Mouse (Mus musculus) heart, adult 2 months (tissue): ENCODE data around the gene Lrrc4. TPM values are rescaled to one million over a fixed set of nuclear protein-coding genes. Genes with fewer than 3 reads are reported as not detected.

Experiments
- DNase-seq, 2 experiments: peaks; one replicate each; pipeline ENCODE4 v3.0.0; 2021
- H3K27ac ChIP-seq: fragments of 200-600 bp; 2 replicates; pipeline ENCODE4 v1.8.1; 2022
- H3K27me3 ChIP-seq: fragments of 200-500 bp; 2 replicates; pipeline ENCODE4 v1.6.1; 2012; ENCODE audit warnings: mild to moderate bottlenecking, low read length, inconsistent platforms, mixed read lengths; ENCODE audit not compliant: control insufficient read depth, insufficient read depth
- H3K36me3 ChIP-seq: fragments of 200-500 bp; 2 replicates; pipeline ENCODE4 v1.6.1; 2012; ENCODE audit warnings: low read length, inconsistent platforms; ENCODE audit not compliant: control insufficient read depth, insufficient read depth
- H3K4me1 ChIP-seq: fragments of 200-500 bp; 2 replicates; pipeline ENCODE4 v1.6.1; 2011; ENCODE audit warnings: low read length; ENCODE audit not compliant: control insufficient read depth, insufficient read depth
- H3K4me3 ChIP-seq: fragments of 200-600 bp; 2 replicates; pipeline ENCODE4 v1.8.1; 2022
- H3K79me2 ChIP-seq: fragments of 200-500 bp; replicated peaks from 2 replicates; pipeline ENCODE4 v1.6.1; 2012; ENCODE audit warnings: mild to moderate bottlenecking, inconsistent platforms, low read length, moderate library complexity, mixed read lengths; ENCODE audit not compliant: control insufficient read depth, insufficient read depth
- H3K9ac ChIP-seq: fragments of 200-500 bp; 2 replicates; pipeline ENCODE4 v1.6.1; 2012; ENCODE audit warnings: low read depth, mild to moderate bottlenecking, control low read depth, inconsistent platforms, low read length, mixed read lengths
- CTCF ChIP-seq: fragments of 200-600 bp; IDR thresholded peaks from 2 replicates; pipeline ENCODE4 v1.8.1; 2022; ENCODE audit warnings: antibody characterized with exemption, mild to moderate bottlenecking, moderate library complexity
- EP300 ChIP-seq: fragments of 200-500 bp; IDR thresholded peaks from 2 replicates; pipeline ENCODE4 v1.6.1; 2011; ENCODE audit warnings: low read depth, low read length, control low read depth; ENCODE audit not compliant: insufficient read depth
- POLR2A ChIP-seq: fragments of 200-500 bp; IDR thresholded peaks from 2 replicates; pipeline ENCODE4 v1.6.1; 2011; ENCODE audit warnings: mild to moderate bottlenecking, low read depth, low read length, control low read depth; ENCODE audit not compliant: insufficient read depth
- WGBS: fragments of 180-500 bp; shearing (Covaris S2); methylation state at CpG from one replicate; pipeline ENCODE4 v1.1.7; 2018; 5-methylcytosine and 5-hydroxymethylcytosine counted together
- intact Hi-C: fragments of 180-260 bp; cut with DNase I; formaldehyde crosslinking; loops from one replicate; pipeline ENCODE4 v1.15.1; 2025
- polyA plus RNA-seq: library from polyadenylated mRNA; depleted of rRNA; stranded (reverse); fragments of >200 nt; gene quantifications from 2 replicates; pipeline ENCODE4 v1.2.3, GENCODE M21; 2012
- total RNA-seq, 2 experiments: library from RNA; stranded (reverse); gene quantifications; 2 replicates each; pipeline ENCODE4 v1.2.3; 2021

Lrrc4 gene
- total and polyA plus RNA-seq, 3 experiments = 0.43 to 0.68 (median 0.47) TPM

GRCm38 (mm10) chr6:28787133-28787532 is 44.4 kb downstream of the Lrrc4 start:
- Histone ChIP-seq H3K36me3 (no peaks in the 10 kb centered on the region), H3K4me1 (no peaks in the 10 kb centered on the region), H3K9ac (no peak overlapping the region), H3K4me3 (no peak overlapping the region), H3K27me3 (no peaks in the 10 kb centered on the region), H3K79me2 (no peaks in the 10 kb centered on the region), H3K27ac (no peak overlapping the region)
- DNase-seq = no peak
- WGBS = 76% methylated on average over 6 of the region's 6 CpGs
- intact Hi-C loops = no loop called here
- TF ChIP-seq POLR2A = no peak
- TF ChIP-seq EP300 = no peak
- TF ChIP-seq CTCF = no peak

GRCm38 (mm10) chr6:28785770-28786169 is 45.8 kb downstream of the Lrrc4 start:
- intact Hi-C loops = no loop called here
- no peak overlapping the region for H3K27ac ChIP-seq
- H3K4me1 ChIP-seq = no peaks in the 10 kb centered on the region
- DNase-seq = no peak
- peaks cover 4% of the 10 kb centered on the region; the same call in 1 of the 2 replicates for H3K36me3 ChIP-seq
- H3K4me3 ChIP-seq = no peak overlapping the region
- no peaks in the 10 kb centered on the region for H3K79me2 ChIP-seq
- 53% methylated on average over 8 of the region's 8 CpGs for WGBS
- no peak for TF ChIP-seq CTCF
- TF ChIP-seq POLR2A = no peak
- no peak for TF ChIP-seq EP300
- no peaks in the 10 kb centered on the region for H3K27me3 ChIP-seq
- no peak overlapping the region for H3K9ac ChIP-seq

- Histone ChIP-seq H3K27ac (no peak overlapping the region), H3K4me3 (no peak overlapping the region), H3K79me2 (no peaks in the 10 kb centered on the region), H3K4me1 (no peaks in the 10 kb centered on the region), H3K9ac (no peak overlapping the region), H3K36me3 (peaks cover 4% of the 10 kb centered on the region; the same call in 1 of the 2 replicates), H3K27me3 (no peaks in the 10 kb centered on the region)
- intact Hi-C loops = no loop called here
- no peak for DNase-seq
- TF ChIP-seq EP300 = no peak
- no peak for TF ChIP-seq POLR2A
- TF ChIP-seq CTCF = no peak
- WGBS = 85% methylated on average over 5 of the region's 5 CpGs
Measured at GRCm38 (mm10) chr6:28783953-28784352, 47.6 kb downstream of the Lrrc4 start.

- no peak overlapping the region for H3K9ac ChIP-seq
- no peaks in the 10 kb centered on the region for H3K27me3 ChIP-seq
- 74% methylated on average over 4 of the region's 4 CpGs for WGBS
- H3K79me2 ChIP-seq = no peaks in the 10 kb centered on the region
- H3K4me1 ChIP-seq = no peaks in the 10 kb centered on the region
- no peak overlapping the region for H3K27ac ChIP-seq
- H3K4me3 ChIP-seq = no peak overlapping the region
- H3K36me3 ChIP-seq = peaks cover 4% of the 10 kb centered on the region; the same call in 1 of the 2 replicates
- no peak for TF ChIP-seq CTCF
- TF ChIP-seq EP300 = no peak
- TF ChIP-seq POLR2A = no peak
- DNase-seq = no peak
- intact Hi-C loops = no loop called here
Measured at GRCm38 (mm10) chr6:28783082-28783647, 48.4 kb downstream of the Lrrc4 start.

GRCm38 (mm10) chr6:28781696-28782095 is 49.9 kb downstream of the Lrrc4 start:
- Histone ChIP-seq H3K27ac (no peak overlapping the region), H3K4me3 (no peak overlapping the region), H3K36me3 (peaks cover 4% of the 10 kb centered on the region; the same call in 1 of the 2 replicates), H3K9ac (no peak overlapping the region), H3K4me1 (no peaks in the 10 kb centered on the region), H3K27me3 (no peaks in the 10 kb centered on the region), H3K79me2 (no peaks in the 10 kb centered on the region)
- DNase-seq = no peak
- TF ChIP-seq POLR2A (no peak), EP300 (no peak), CTCF (no peak)
- WGBS = 57% methylated on average over 3 of the region's 3 CpGs
- intact Hi-C loops = no loop called here

GRCm38 (mm10) chr6:28771331-28771730 is 60.2 kb downstream of the Lrrc4 start:
- Histone ChIP-seq H3K4me3 (no peak overlapping the region), H3K36me3 (no peaks in the 10 kb centered on the region), H3K9ac (no peak overlapping the region), H3K27me3 (no peaks in the 10 kb centered on the region), H3K27ac (no peak overlapping the region), H3K79me2 (no peaks in the 10 kb centered on the region), H3K4me1 (peaks cover 2% of the 10 kb centered on the region)
- no peak for DNase-seq
- TF ChIP-seq EP300 = no peak
- no peak for TF ChIP-seq CTCF
- no peak for TF ChIP-seq POLR2A
- intact Hi-C loops = no loop called here
- 65% methylated on average over 2 of the region's 2 CpGs for WGBS
